Mouse (Mus musculus) macrophage (primary cell): Measurements from ENCODE around the gene Cyp2ab1. TPM values are rescaled to one million over a fixed set of nuclear protein-coding genes. Genes with fewer than 3 reads are reported as not detected.
"Not testable (repeated sequence)": the region's sequence is repeated elsewhere in the genome, so short reads cannot be mapped to it uniquely, and the experiment has no call there.

ENCODE experiments used
- H3K27ac ChIP-seq: fragments of 350-480 bp; formaldehyde crosslinking; 2 replicates; pipeline ENCODE4 v1.9.0; 2021
- H3K36me3 ChIP-seq: fragments of 350-480 bp; formaldehyde crosslinking; 2 replicates; pipeline ENCODE4 v1.9.0; 2021; ENCODE audit errors: inconsistent target
- H3K4me3 ChIP-seq: fragments of 350-480 bp; formaldehyde crosslinking; 2 replicates; pipeline ENCODE4 v1.9.0; 2021; ENCODE audit errors: inconsistent target
- H3K79me2 ChIP-seq: fragments of 350-480 bp; formaldehyde crosslinking; 2 replicates; pipeline ENCODE4 v1.9.0; 2021; ENCODE audit errors: inconsistent target
- WGBS: methylation state at CpG from one replicate; pipeline ENCODE4 v1.1.7; 2026; ENCODE audit warnings: inconsistent platforms; ENCODE audit not compliant: missing documents; 5-methylcytosine and 5-hydroxymethylcytosine counted together
- polyA plus RNA-seq: library from polyadenylated mRNA; stranded (reverse); fragments of 250-400 nt; gene quantifications from 3 replicates; pipeline ENCODE4 v1.2.4, GENCODE M21; 2018; ENCODE audit warnings: inconsistent platforms
- total RNA-seq, 78 experiments: library from RNA; depleted of rRNA; stranded (reverse); fragments of 250-400 nt; gene quantifications; 1 replicate in 9 of 78; 2 replicates in 24 of 78; 3 replicates in 43 of 78; 4 replicates in 2 of 78; pipeline ENCODE4 v1.2.4; 2018; ENCODE audit warnings: inconsistent platforms in 56 of 78

The Cyp2ab1 gene
- under 1 TPM in 2 of 26 experiments, not detected in 24; 0.26 to 0.57 TPM for total RNA-seq (2018; cell fraction: chromatin; rRNA removed)
- under 1 TPM in 2 of 26 experiments, not detected in 24; 0.04 TPM for total RNA-seq (2018; cell fraction: cytosol; rRNA removed)
- total RNA-seq (2018; cell fraction: nucleus; rRNA removed), result under 1 TPM in 1 of 26 experiments, not detected in 25; 0.51 TPM
- 0.04 TPM in 1 of 3 replicates, not detected in the others for polyA plus RNA-seq

- Histone ChIP-seq H3K36me3 (no peaks in the 10 kb centered on the region; the same call in 1 of the 2 replicates), H3K27ac (no peak within 1 kb of the TSS), H3K79me2 (no peaks in the 10 kb centered on the region), H3K4me3 (no peak within 1 kb of the TSS)
- WGBS, result 43% methylated on average over 5 of the region's 5 CpGs
These were observed at the start of gene Cyp2ab1 for GRCm38 (mm10) chr16:20325286-20325685. Gene Cyp2ab1 (minus strand): TSS chr16:20325404.

- H3K36me3 ChIP-seq, result peaks cover 86% of the 10 kb centered on the region
- WGBS, result 64% methylated on average over 4 of the region's 4 CpGs
- H3K79me2 ChIP-seq, result no peaks in the 10 kb centered on the region
- H3K27ac ChIP-seq, result no peak overlapping the region
- no peak overlapping the region for H3K4me3 ChIP-seq
These were observed 46.5 kb upstream of the Cyp2ab1 start for GRCm38 (mm10) chr16:20371731-20372130.

DNA sequence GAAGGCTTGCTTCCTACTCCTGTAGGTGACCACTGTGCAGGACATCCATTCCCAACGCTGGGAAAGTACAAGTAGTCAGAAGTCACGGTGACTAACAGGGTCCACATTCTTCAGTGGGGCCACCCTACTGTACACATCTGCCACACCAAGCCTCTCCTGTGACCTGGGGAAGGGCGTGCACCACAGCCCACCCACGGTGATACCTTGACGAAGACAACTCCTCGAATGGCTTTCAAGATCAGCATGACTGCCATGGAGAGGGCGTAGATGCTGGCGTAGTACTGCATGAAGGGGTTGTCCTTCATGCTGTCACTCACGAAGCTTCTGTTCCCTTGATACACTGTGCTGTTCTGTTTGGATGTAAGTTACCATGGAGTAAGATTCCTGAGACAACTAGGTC lies 43.0 kb upstream of the Cyp2ab1 start:
- H3K36me3 ChIP-seq, result peaks cover 88% of the 10 kb centered on the region
- 90% methylated on average over 9 of the region's 9 CpGs for WGBS
- no peaks in the 10 kb centered on the region for H3K79me2 ChIP-seq
- H3K27ac ChIP-seq, result no peak overlapping the region
- H3K4me3 ChIP-seq, result no peak overlapping the region

DNA sequence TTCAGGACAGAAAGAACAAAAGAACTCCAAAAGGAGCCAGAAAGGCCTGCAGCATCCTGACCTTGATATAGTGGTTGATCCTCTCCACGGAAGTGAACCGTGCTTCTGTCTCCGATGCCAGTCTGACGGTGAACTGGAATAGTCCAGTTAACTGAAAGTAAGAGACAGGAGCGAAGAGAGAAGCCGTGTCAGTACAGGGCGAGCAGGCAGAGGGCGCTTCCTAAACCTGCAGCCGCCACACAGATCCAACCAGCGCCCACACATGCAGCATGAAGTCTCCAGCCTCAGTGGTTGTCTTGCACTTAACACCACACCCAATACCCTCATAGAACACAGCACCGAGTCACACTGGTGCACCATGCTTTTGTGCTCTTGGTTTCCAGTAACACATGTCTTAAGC lies 36.9 kb upstream of the Cyp2ab1 start:
- WGBS, result 89% methylated on average over 8 of the region's 11 CpGs
- no peak overlapping the region for H3K4me3 ChIP-seq
- H3K27ac ChIP-seq, result no peak overlapping the region
- H3K79me2 ChIP-seq, result no peaks in the 10 kb centered on the region
- H3K36me3 ChIP-seq, result peaks cover 74% of the 10 kb centered on the region

DNA sequence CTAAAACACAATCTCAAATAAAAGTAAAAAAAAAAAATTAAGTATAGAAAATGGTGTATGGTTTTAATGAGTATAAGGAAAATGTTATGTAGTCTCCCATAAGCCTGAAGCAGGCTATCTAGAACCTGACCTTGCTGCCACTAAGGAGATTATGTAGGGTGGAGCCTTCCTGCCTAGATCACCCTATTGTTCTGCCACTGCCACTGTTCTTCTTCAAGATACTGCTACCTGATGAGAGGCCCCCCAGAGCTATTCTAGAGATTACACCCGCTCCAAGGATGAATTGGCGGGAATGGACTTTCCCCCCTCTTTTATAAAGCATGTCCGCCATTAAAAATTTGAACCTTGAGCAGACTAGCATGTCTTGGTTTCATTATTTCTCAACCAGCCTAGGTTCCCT lies 36.3 kb upstream of the Cyp2ab1 start:
- WGBS, result 90% methylated on average over 2 of the region's 3 CpGs
- H3K79me2 ChIP-seq, H3K4me3 ChIP-seq, H3K27ac ChIP-seq: not testable (repeated sequence)
- H3K36me3 ChIP-seq, result peaks cover 74% of the 10 kb centered on the region

GRCm38 (mm10) chr16:20359643-20360295 lies 34.6 kb upstream of the Cyp2ab1 start:
- Histone ChIP-seq H3K36me3 (peaks cover 71% of the 10 kb centered on the region), H3K4me3 (no peak overlapping the region), H3K27ac (no peak overlapping the region), H3K79me2 (no peaks in the 10 kb centered on the region)
- WGBS, result 73% methylated on average over 9 of the region's 9 CpGs

- Histone ChIP-seq H3K36me3 (peaks cover 67% of the 10 kb centered on the region), H3K27ac (no peak overlapping the region), H3K4me3 (no peak overlapping the region), H3K79me2 (no peaks in the 10 kb centered on the region)
- 20% methylated on average over 5 of the region's 5 CpGs for WGBS
These were observed 32.6 kb upstream of the Cyp2ab1 start for GRCm38 (mm10) chr16:20357837-20358236.

DNA sequence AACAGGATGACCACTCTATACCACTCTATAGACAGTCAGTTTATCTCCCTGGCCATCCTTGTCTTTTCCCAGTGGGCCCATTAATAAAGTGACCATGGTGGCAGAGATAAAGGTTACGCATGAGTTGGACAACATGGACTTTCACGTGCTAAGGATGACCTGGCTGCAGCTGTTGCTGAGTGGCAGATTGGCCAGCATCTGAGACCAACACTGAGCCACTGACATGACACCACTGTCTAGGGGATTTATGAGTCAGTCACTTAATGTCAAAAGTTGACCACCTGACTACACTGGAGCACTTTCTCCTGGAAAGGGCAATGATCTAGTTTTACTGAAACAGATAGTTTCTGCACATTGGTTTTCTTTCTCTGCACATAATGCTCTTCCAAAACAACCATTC lies 29.6 kb upstream of the Cyp2ab1 start:
- Histone ChIP-seq H3K79me2 (no peaks in the 10 kb centered on the region), H3K36me3 (peaks cover 58% of the 10 kb centered on the region), H3K27ac (no peak overlapping the region), H3K4me3 (no peak overlapping the region)
- 94% methylated on average over 2 of the region's 2 CpGs for WGBS

- no peak overlapping the region for H3K4me3 ChIP-seq
- no peak overlapping the region for H3K27ac ChIP-seq
- 100% methylated on average over 1 of the region's 1 CpGs for WGBS
- H3K79me2 ChIP-seq, result no peaks in the 10 kb centered on the region
- H3K36me3 ChIP-seq, result peaks cover 59% of the 10 kb centered on the region
These were observed 28.8 kb upstream of the Cyp2ab1 start for GRCm38 (mm10) chr16:20354011-20354410.

GRCm38 (mm10) chr16:20345464-20345863 lies 20.3 kb upstream of the Cyp2ab1 start:
- Histone ChIP-seq H3K79me2 (no peaks in the 10 kb centered on the region), H3K36me3 (peaks cover 71% of the 10 kb centered on the region), H3K27ac (no peak overlapping the region), H3K4me3 (no peak overlapping the region)
- WGBS, result 100% methylated on average over 1 of the region's 1 CpGs

GRCm38 (mm10) chr16:20338616-20339015 lies 13.4 kb upstream of the Cyp2ab1 start:
- Histone ChIP-seq H3K27ac (no peak overlapping the region), H3K4me3 (no peak overlapping the region), H3K79me2 (no peaks in the 10 kb centered on the region), H3K36me3 (peaks cover 81% of the 10 kb centered on the region)
- WGBS, result 97% methylated on average over 3 of the region's 3 CpGs

GRCm38 (mm10) chr16:20334918-20335317 lies 9.7 kb upstream of the Cyp2ab1 start:
- H3K36me3 ChIP-seq, result peaks cover 73% of the 10 kb centered on the region
- 94% methylated on average over 8 of the region's 8 CpGs for WGBS
- no peak overlapping the region for H3K4me3 ChIP-seq
- H3K79me2 ChIP-seq, result no peaks in the 10 kb centered on the region
- no peak overlapping the region for H3K27ac ChIP-seq

DNA sequence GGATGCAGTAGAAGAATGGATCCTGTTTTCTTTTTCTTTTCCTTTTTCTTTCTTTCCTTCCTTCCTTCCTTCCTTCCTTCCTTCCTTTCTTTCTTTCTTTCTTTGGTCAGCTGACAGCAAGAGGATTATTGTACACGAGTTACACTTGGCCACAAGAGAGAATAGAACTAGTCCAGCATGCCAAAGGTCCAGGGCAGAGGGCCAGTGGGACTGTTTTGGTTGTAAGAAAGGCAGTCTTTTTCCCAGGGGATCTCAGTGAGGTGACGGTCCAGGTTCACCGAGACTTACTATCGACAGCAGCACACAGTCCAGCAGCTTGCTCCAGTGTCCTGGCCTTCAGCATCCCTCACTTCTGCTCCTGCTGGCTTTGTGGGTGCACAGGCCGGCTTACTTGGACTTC lies 3.1 kb upstream of the Cyp2ab1 start:
- WGBS, result 81% methylated on average over 5 of the region's 5 CpGs
- no peak overlapping the region for H3K4me3 ChIP-seq
- no peak overlapping the region for H3K27ac ChIP-seq
- peaks cover 21% of the 10 kb centered on the region for H3K36me3 ChIP-seq
- H3K79me2 ChIP-seq, result no peaks in the 10 kb centered on the region

- Histone ChIP-seq H3K4me3 (no peak overlapping the region), H3K27ac (no peak overlapping the region), H3K79me2 (no peaks in the 10 kb centered on the region), H3K36me3 (no peaks in the 10 kb centered on the region)
- 63% methylated on average over 5 of the region's 5 CpGs for WGBS
These were observed 1.3 kb downstream of the Cyp2ab1 start for GRCm38 (mm10) chr16:20323907-20324306.

- 88% methylated on average over 4 of the region's 4 CpGs for WGBS
- Histone ChIP-seq H3K27ac (no peak overlapping the region), H3K4me3 (no peak overlapping the region), H3K79me2 (no peaks in the 10 kb centered on the region), H3K36me3 (no peaks in the 10 kb centered on the region)
These were observed 2.9 kb downstream of the Cyp2ab1 start for GRCm38 (mm10) chr16:20322274-20322673.
